Mouse (Mus musculus): Measurements from ENCODE around the gene Foxk2. TPM values are rescaled to one million over a fixed set of nuclear protein-coding genes. Genes with fewer than 3 reads are reported as not detected.

The Foxk2 gene
- polyA plus RNA-seq, 1 experiment from 2014 or later = 12.1 TPM

DNA sequence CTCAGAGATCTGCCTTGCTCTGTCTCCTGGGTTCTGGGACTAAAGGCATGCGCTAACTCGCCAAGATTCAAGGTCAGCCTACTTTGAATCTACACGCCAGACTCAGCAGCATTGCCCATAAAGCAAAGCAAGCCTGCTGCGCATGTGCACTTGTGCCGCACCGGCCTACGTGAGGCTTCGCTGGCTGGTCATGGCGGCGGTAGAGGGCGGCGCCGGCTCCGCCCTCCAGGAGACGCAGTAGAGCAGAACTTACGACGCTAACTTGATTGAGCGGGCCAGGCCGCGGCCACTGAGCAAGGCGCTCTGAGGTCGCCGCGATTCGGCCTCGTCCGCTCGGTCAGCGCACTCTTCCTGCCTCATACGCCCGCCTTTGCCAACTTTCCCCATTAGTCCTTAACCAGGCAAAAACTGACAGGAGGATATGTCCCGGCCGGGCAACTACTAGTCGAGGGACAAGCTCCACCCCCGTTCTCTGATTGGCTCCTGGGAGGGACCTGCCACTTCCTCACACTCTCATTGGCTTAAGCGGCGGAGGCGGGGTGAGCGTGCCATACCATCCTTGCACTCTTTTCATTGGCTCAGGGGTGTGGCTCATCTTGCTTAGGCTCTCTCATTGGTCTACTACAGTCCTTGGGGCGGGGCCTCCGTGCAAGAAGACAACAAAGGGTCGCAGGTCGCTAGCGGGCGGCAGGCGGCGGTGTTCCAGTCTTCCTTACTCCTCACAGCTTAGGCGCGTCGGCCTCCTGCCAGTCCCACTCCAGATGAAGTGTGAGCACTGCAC lies 23.0 kb upstream of the Foxk2 start, which contains the start of gene Narf:
TSS of gene Narf (plus strand) at position 690 of the 781 bp plus-strand sequence.
- no peaks in the 10 kb centered on the region for H3K27me3 ChIP-seq
- peak within 1 kb of the TSS; percentile 72 for H3K4me3 ChIP-seq
- WGBS = under 1% methylated on average over 50 of the region's 50 CpGs
- peak within 1 kb of the TSS; percentile 89 for H3K9ac ChIP-seq
- ATAC-seq (ENCODE audit: low FRiP score) = peak; percentile 100
- H3K9me3 ChIP-seq = no peaks in the 10 kb centered on the region
- H3K4me2 ChIP-seq = peak within 1 kb of the TSS; percentile 70
- H3K36me3 ChIP-seq = peaks cover 23% of the 10 kb centered on the region
- peak within 1 kb of the TSS; percentile 100 for H3K27ac ChIP-seq
- H3K4me1 ChIP-seq (replicated peaks) = peaks cover 42% of the 10 kb centered on the region

DNA sequence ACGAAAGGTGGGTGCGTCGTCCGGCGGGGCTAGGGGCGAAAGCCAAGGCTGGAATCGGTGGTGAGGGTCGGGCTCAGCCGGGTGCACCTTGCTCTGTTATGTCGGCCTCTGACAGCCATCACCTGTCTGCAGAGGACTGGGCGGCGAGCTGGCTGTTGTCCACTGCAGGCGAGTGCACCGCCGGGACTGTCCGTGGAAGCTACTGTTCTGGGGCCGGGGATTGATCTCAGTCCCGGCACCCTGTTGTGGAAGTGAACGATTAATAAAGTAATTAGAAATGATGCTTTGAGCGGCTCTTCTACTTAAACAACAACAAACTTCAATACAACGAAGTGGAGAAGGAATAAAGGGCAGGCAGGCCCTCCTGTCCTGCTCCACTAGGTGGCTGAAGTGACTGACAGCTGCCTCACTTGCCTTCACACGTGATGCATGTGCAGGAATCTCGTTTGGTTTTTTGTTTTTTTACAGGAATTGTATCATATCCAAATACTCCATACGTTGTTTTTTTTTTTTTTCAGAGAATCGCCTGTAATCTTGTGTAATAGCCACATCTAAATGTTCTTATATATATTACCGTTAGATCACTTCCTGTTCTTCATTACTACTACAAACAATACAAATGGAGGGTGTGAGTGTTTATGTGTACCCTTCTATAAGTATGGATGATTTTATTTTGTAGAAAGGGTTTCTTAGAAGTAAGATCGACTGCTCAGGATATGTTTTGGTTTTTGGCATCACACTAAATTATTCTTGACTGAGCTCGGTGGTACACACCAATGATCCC lies 22.3 kb upstream of the Foxk2 start:
- peak; percentile 11; the same call in 1 of the 2 replicates for ATAC-seq (ENCODE audit: low FRiP score)
- Histone ChIP-seq H3K9me3 (no peaks in the 10 kb centered on the region), H3K27me3 (no peaks in the 10 kb centered on the region), H3K27ac (peak overlapping the region; percentile 100), H3K4me3 (peak overlapping the region; percentile 72), H3K9ac (peak overlapping the region; percentile 89), H3K4me1 (replicated peaks) (peaks cover 49% of the 10 kb centered on the region), H3K36me3 (peaks cover 31% of the 10 kb centered on the region), H3K4me2 (peak overlapping the region; percentile 70)
- 4% methylated on average over 28 of the region's 28 CpGs for WGBS

DNA sequence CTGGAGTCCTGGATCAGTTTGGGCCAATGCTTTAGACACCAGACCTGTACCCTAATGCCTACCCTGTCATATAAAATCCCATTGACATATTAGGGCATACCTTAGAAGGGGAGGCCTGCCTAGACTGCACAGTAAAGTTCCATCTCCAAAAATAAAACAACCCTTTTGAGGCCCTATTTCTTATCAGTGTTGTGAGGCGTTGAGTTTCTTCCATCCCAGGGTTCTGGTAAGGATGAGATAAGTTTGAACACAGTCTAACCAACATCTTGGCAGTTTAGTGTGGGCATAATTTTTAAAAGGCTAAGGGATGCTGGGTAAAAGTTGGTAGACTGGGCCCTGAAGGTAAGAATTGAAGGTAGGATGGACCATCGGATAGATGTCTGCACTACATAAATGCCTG lies 20.1 kb upstream of the Foxk2 start:
- ATAC-seq (ENCODE audit: low FRiP score) = no peak
- no peak overlapping the region for H3K4me3 ChIP-seq
- H3K9ac ChIP-seq = no peak overlapping the region
- no peaks in the 10 kb centered on the region for H3K27me3 ChIP-seq
- H3K4me2 ChIP-seq = no peak overlapping the region; the same call in 1 of the 2 replicates
- 94% methylated on average over 2 of the region's 2 CpGs for WGBS
- no peaks in the 10 kb centered on the region for H3K9me3 ChIP-seq
- peaks cover 51% of the 10 kb centered on the region for H3K36me3 ChIP-seq
- H3K27ac ChIP-seq = no peak overlapping the region
- peaks cover 49% of the 10 kb centered on the region for H3K4me1 ChIP-seq (replicated peaks)

DNA sequence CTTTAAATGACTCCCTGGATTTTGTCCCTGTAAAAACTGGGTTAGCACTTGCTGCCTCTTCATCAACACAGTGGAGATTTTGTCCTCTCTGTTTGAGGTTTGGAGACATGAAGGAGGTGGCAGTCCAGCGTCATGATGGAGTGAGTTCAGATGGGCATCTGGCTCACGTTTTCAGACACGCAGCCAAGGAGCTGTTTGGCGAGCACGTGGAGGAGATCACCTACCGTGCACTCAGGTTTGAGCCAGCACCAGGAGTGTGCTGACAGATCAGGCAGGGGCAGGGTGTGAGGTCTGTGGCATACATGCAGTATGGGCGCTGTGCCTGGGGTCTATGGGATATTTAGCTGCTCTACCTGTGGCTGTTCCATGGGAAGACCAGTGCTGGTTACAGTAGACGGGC lies 9.6 kb upstream of the Foxk2 start:
- Histone ChIP-seq H3K4me1 (replicated peaks) (no peaks in the 10 kb centered on the region), H3K27ac (no peak overlapping the region), H3K9ac (no peak overlapping the region), H3K27me3 (no peaks in the 10 kb centered on the region), H3K9me3 (no peaks in the 10 kb centered on the region), H3K36me3 (peaks cover 98% of the 10 kb centered on the region), H3K4me3 (no peak overlapping the region), H3K4me2 (no peak overlapping the region)
- 93% methylated on average over 8 of the region's 8 CpGs for WGBS
- ATAC-seq (ENCODE audit: low FRiP score) = no peak

DNA sequence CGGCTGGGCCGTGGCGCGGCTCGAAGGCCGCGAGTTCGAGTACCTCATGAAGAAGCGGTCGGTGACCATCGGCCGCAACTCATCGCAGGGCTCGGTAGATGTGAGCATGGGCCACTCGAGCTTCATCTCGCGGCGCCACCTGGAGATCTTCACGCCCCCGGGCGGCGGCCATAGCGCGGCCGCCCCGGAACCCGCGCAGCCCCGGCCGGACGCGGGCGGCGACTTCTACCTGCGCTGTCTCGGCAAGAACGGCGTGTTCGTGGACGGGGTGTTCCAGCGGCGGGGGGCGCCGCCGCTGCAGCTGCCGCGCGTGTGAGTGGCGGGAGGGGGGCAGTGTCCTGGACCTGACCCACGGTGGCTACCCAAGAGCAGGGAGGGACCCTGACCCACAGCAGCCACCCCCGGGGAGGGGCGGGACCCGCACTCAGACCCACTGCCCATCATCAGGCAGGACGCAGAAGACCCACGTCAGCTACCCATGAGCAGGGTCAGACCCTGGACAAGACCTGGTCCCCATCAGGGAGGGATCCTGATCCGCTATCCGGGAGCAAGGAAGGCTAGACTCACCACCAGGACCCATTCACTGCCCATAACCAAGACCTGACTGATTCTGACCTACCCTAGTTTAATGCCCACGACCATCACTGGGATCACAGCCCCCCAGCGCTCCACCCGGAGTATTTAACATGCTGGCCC lies 569 bp downstream of the Foxk2 start:
- Histone ChIP-seq H3K27me3 (no peaks in the 10 kb centered on the region), H3K9me3 (no peaks in the 10 kb centered on the region), H3K36me3 (peaks cover 42% of the 10 kb centered on the region), H3K4me3 (peak overlapping the region; percentile 100), H3K4me1 (replicated peaks) (peaks cover 36% of the 10 kb centered on the region), H3K27ac (peak overlapping the region; percentile 97), H3K4me2 (peak overlapping the region; percentile 89), H3K9ac (peak overlapping the region; percentile 99)
- under 1% methylated on average over 52 of the region's 60 CpGs for WGBS
- peak; percentile 18 for ATAC-seq (ENCODE audit: low FRiP score)

DNA sequence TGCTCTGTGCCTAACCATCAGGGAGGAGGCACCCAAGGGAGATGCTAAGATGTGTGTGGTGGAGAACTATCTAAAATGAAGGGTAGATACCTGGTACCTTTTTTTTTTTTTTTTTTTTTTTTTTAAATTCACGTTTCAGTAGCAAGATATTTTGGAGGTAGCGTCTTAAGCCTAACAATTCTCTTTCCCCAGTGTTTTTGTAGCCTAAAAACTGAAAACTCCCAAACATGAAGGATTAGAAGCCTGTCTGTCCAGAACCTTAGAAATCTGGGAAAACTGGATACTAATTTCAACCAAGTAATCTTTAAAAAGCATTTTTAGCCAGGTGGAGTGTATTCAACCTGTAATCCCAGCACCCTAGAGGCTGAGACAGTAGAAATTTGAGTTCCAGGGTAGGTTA lies 1.3 kb downstream of the Foxk2 start:
- Histone ChIP-seq H3K4me3 (peak overlapping the region; percentile 100), H3K27me3 (no peaks in the 10 kb centered on the region), H3K9me3 (no peaks in the 10 kb centered on the region), H3K27ac (peak overlapping the region; percentile 97; the same call in 1 of the 2 replicates), H3K36me3 (peaks cover 40% of the 10 kb centered on the region), H3K4me1 (replicated peaks) (peaks cover 36% of the 10 kb centered on the region), H3K4me2 (peak overlapping the region; percentile 89), H3K9ac (peak overlapping the region; percentile 99)
- ATAC-seq (ENCODE audit: low FRiP score) = no peak
- 49% methylated on average over 2 of the region's 2 CpGs for WGBS

DNA sequence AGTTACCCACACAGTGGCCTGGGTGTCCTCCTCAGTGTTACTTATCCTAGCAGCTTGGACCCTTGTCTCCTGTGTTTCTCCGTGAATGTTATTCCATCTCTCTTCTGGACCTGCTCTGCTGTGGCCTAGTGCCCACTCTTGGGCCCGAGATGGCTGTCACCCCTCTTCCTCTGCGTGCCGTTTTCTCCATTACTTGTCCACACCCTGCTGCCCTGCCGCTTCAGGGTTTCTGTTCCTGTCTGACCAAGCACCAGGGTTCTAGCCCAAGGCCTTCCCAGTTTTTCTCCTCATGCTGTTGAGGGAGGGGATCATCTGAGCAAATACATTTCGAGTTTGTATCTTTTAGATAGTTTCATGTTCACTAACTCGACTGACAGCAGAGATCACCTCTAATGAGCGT lies 17.7 kb downstream of the Foxk2 start:
- H3K9me3 ChIP-seq = no peaks in the 10 kb centered on the region
- no peak overlapping the region for H3K4me3 ChIP-seq
- no peak overlapping the region for H3K9ac ChIP-seq
- H3K4me2 ChIP-seq = no peak overlapping the region
- H3K27ac ChIP-seq = no peak overlapping the region
- peaks cover 12% of the 10 kb centered on the region for H3K36me3 ChIP-seq
- no peaks in the 10 kb centered on the region for H3K27me3 ChIP-seq
- 90% methylated on average over 8 of the region's 8 CpGs for WGBS
- ATAC-seq (ENCODE audit: low FRiP score) = no peak
- H3K4me1 ChIP-seq (replicated peaks) = peaks cover 10% of the 10 kb centered on the region; the same call in 1 of the 2 replicates

DNA sequence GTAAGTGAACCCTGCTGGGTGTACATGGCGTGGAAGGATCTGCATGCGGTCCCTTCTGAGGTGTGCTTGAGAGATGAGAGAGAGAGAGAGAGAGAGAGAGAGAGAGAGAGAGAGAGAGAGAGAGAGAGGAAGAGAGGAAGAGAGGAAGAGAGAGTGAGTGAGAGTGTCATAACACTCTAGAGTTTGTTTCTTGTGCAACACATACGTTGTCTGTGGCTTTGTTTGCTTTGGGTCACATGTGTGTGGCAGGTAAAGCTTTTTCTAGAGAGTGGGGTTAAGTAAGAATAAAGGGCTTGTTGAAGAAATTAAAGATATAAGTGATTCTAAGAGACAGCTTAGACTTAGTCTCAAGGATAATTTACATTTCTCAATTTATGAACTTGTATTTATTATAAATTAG lies 18.2 kb downstream of the Foxk2 start:
- peaks cover 8% of the 10 kb centered on the region for H3K36me3 ChIP-seq
- H3K4me3 ChIP-seq = no peak overlapping the region
- H3K27me3 ChIP-seq = no peaks in the 10 kb centered on the region
- ATAC-seq (ENCODE audit: low FRiP score) = no peak
- no peak overlapping the region for H3K9ac ChIP-seq
- H3K4me2 ChIP-seq = no peak overlapping the region
- H3K27ac ChIP-seq = no peak overlapping the region
- H3K4me1 ChIP-seq (replicated peaks) = peaks cover 10% of the 10 kb centered on the region; the same call in 1 of the 2 replicates
- no peaks in the 10 kb centered on the region for H3K9me3 ChIP-seq
- 92% methylated on average over 3 of the region's 3 CpGs for WGBS

DNA sequence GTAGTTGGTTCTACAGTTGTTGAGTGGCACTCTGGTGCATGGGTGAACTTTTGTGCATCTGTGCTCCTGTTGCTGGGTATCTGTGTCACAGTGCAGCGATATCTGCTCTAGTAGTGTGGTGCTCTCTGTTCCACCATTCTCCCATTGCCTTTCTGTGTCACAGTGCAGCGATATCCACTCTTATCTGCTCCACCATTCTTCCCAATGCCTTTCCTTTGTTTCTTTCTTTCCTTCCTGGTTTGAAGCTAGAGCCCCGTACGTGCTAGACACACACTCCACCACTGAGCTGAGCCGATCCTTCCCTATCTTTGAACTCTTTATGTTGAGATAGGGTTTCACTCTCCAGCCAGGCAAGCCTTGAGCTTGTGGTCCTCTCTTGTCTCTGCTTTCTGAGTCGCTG lies 23.1 kb downstream of the Foxk2 start:
- no peak overlapping the region for H3K4me2 ChIP-seq
- no peaks in the 10 kb centered on the region for H3K9me3 ChIP-seq
- ATAC-seq (ENCODE audit: low FRiP score) = no peak
- no peak overlapping the region for H3K9ac ChIP-seq
- peaks cover 30% of the 10 kb centered on the region for H3K36me3 ChIP-seq
- H3K4me3 ChIP-seq = no peak overlapping the region
- WGBS = 90% methylated on average over 6 of the region's 6 CpGs
- no peaks in the 10 kb centered on the region for H3K27me3 ChIP-seq
- H3K27ac ChIP-seq = no peak overlapping the region
- peaks cover 6% of the 10 kb centered on the region; the same call in 1 of the 2 replicates for H3K4me1 ChIP-seq (replicated peaks)

DNA sequence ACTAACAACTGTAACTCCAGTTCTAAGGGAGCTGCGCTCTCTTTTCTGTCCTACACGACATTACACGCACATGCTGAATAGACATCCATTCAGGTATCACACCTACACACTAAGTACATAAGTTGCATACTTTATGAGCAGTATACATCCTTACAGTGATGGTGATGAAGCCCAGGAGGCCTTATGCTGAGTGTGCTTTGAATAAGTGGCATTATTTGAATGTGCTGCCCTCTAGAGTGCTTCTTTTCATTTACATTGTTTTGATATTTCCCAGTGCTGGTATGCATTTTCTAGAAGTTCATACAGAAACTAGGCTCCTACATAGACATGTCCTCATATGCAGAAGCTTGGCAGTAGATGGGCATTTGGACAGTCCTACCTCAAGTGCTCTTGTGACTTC lies 30.1 kb downstream of the Foxk2 start:
- WGBS = 93% methylated on average over 3 of the region's 3 CpGs
- Histone ChIP-seq H3K27ac (no peak overlapping the region), H3K27me3 (no peaks in the 10 kb centered on the region), H3K4me1 (replicated peaks) (no peaks in the 10 kb centered on the region), H3K4me3 (no peak overlapping the region), H3K4me2 (no peak overlapping the region), H3K36me3 (peaks cover 81% of the 10 kb centered on the region), H3K9me3 (no peaks in the 10 kb centered on the region), H3K9ac (no peak overlapping the region)
- ATAC-seq (ENCODE audit: low FRiP score) = no peak

DNA sequence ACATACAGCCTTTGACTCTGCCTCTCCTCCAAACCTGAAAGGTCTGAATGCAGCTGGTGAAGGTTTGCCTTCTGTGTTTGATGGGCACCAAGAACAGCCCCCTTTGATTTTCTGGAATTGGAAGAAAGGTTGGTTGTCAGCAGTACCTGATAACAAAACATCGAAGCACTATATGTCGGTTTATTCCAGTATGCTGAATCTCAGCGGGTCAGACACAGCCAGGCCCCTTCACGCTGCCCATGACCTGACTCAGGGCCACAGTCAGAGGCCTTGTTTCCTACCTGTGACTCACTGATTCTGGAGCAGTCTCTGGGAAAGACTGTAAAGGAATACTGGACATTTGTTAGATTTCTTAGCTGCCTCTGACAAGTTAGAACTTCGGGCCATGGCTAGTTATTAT lies 35.0 kb downstream of the Foxk2 start:
- no peak for ATAC-seq (ENCODE audit: low FRiP score)
- H3K4me3 ChIP-seq = no peak overlapping the region
- H3K27me3 ChIP-seq = no peaks in the 10 kb centered on the region
- no peaks in the 10 kb centered on the region for H3K9me3 ChIP-seq
- H3K4me1 ChIP-seq (replicated peaks) = no peaks in the 10 kb centered on the region
- WGBS = 95% methylated on average over 5 of the region's 5 CpGs
- no peak overlapping the region for H3K4me2 ChIP-seq
- peaks cover 79% of the 10 kb centered on the region for H3K36me3 ChIP-seq
- H3K9ac ChIP-seq = no peak overlapping the region; the same call in 1 of the 2 replicates
- no peak overlapping the region for H3K27ac ChIP-seq

DNA sequence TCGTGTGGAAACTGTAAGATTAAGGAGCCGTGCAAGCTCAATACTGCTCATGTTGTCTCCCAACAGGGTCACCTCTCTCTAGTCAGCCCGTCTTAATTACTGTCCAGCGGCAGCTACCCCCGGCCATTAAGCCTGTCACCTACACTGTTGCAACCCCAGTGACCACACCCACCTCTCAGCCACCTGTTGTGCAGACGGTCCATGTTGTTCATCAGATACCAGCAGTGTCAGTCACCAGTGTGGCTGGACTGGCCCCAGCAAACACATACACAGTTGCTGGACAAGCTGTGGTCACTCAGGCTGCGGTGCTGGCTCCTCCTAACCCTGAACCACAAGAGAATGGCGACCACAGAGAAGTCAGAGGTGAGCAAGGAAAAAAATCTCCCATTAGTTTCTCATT lies 38.7 kb downstream of the Foxk2 start:
- no peaks in the 10 kb centered on the region for H3K4me1 ChIP-seq (replicated peaks)
- no peak overlapping the region for H3K4me3 ChIP-seq
- H3K27me3 ChIP-seq = no peaks in the 10 kb centered on the region
- H3K27ac ChIP-seq = no peak overlapping the region
- ATAC-seq (ENCODE audit: low FRiP score) = no peak
- no peak overlapping the region for H3K4me2 ChIP-seq
- H3K36me3 ChIP-seq = peaks cover 89% of the 10 kb centered on the region
- no peaks in the 10 kb centered on the region for H3K9me3 ChIP-seq
- WGBS = 93% methylated on average over 8 of the region's 8 CpGs
- no peak overlapping the region for H3K9ac ChIP-seq
